Mouse (Mus musculus) CD4-positive, CD25-positive, alpha-beta regulatory T cell, adult 2 months (primary cell): Measurements from ENCODE around the gene Rora.
A peak's percentile ranks its signal among the peaks of the same experiment; 100 is the strongest.

Experiments
- DNase-seq: peaks from one replicate; pipeline ENCODE4 v3.0.0-alpha.2; 2012; ENCODE audit warnings: low read depth, low spot score

Rora gene

GRCm38 (mm10) chr9:69008706-69009105, 355.1 kb downstream of the Rora start:
- DNase-seq = no peak

- DNase-seq = no peak
Measured at GRCm38 (mm10) chr9:69010886-69011285, 357.3 kb downstream of the Rora start.

- no peak for DNase-seq
Measured at GRCm38 (mm10) chr9:69013186-69013715, 359.7 kb downstream of the Rora start.

GRCm38 (mm10) chr9:69014203-69014602, 360.6 kb downstream of the Rora start:
- no peak for DNase-seq

- DNase-seq = no peak
Measured at GRCm38 (mm10) chr9:69020381-69020780, 366.8 kb downstream of the Rora start.

DNA sequence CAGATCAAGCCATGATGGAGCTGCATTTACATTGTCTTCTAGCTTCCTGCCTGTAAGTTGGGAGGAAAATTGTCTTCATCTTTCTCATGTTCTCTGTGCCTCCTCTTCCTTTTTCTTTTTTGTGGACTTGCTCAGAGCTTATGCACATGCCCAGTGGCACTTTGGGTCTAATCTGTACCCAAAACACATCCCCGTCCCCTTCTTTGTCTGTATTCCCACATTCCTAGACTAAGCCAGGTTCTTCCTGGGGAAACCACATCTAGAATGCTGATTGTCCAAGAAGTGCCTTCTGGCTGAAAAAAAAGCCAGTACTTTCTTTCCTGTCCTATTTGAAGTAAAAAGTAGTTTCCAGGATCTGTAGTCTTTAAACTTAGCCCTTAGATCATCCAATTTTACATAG, 367.9 kb downstream of the Rora start:
- DNase-seq = no peak

GRCm38 (mm10) chr9:69023314-69023713, 369.7 kb downstream of the Rora start:
- peak; percentile 39 for DNase-seq

- DNase-seq = no peak
Measured at GRCm38 (mm10) chr9:69028177-69028576, 374.6 kb downstream of the Rora start.

DNA sequence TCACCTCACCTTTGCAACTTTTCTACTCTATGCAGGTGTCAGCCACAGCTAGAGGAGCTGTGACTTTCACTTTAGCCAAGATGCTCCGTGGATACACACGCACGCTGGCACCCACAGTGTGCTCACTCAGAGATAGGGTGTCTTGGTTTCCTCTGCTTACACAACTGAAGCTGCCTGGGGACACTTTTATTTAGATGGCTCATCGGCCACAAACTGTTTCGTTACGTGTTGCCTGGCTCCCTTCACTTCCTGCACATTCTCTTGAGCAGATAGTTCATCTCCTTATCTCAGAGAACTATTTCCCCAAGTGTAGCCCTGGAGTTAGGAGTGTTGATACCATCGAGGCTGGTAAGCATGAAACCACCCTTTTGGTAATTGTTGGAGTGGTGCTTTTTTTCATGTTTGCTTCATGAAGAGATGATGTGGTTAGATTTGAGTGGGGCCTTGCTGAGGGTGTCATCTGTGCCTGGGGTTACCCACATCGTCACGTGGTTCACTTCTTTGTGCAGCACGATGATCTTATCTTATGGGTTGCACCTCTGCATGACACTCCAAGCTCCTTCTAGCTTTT, 380.8 kb downstream of the Rora start:
- DNase-seq = peak; percentile 90

- no peak for DNase-seq
Measured at GRCm38 (mm10) chr9:69035456-69035855, 381.9 kb downstream of the Rora start.

DNA sequence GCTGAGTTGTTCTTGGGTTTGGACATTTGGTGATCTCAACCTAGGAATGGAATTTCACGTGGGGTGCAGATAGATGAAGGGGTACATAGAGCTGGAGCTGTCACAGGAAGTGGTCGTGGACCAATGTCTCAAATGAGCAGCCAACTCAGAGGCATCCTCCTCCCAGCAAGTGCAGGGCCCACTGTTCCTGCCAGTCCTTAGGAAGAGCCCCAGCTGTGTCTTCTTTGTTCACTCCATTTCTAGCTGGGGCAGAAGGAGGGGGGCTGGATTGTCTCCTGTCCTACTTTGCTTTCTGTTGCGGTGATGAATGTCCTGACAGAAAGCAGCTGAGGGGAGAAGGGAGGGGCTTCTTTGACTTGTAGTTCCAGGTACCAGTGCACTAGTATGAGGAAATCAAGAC, 382.7 kb downstream of the Rora start:
- DNase-seq = peak; percentile 31

GRCm38 (mm10) chr9:69043920-69044613, 390.5 kb downstream of the Rora start:
- DNase-seq = no peak

GRCm38 (mm10) chr9:69044614-69045133, 391.1 kb downstream of the Rora start:
- no peak for DNase-seq

GRCm38 (mm10) chr9:69045908-69046307, 392.3 kb downstream of the Rora start:
- DNase-seq = no peak

- DNase-seq = no peak
Measured at GRCm38 (mm10) chr9:69050856-69051255, 397.3 kb downstream of the Rora start.

GRCm38 (mm10) chr9:69051890-69052289, 398.3 kb downstream of the Rora start:
- no peak for DNase-seq

GRCm38 (mm10) chr9:69055302-69055701, 401.7 kb downstream of the Rora start:
- DNase-seq = no peak

- DNase-seq = no peak
Measured at GRCm38 (mm10) chr9:69071203-69071867, 417.7 kb downstream of the Rora start.

GRCm38 (mm10) chr9:69073271-69073670, 419.7 kb downstream of the Rora start:
- DNase-seq = peak; percentile 86

DNA sequence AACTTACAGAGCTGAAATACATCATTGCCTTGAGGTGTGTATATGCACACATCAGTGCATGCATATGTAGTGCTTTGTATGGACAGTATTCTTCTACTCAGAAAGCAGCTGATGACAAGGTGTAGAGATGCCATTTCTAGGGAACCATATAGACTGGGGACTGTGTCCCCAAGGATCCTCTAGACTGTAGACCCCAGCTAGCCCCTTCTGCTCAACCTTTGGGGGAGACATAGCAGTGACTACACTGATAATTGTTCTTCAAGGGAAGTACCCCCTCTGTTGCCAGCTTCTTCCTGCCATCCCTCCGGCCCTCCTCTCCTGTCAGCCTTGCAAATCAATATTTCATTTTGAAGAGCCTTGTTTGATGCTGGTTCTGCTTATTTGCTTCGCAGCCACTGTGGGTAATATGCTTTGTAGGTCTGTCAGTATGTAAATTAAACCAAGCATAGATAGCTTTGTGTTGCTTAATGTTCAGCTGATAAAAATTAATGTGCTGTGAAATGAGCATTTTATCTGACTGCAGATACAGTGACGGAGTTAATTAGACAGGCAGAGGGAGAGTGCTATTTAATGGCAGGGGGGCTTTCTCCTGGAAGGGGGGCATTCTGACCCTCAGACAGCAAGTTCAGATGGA, 430.6 kb downstream of the Rora start:
- DNase-seq = no peak

DNA sequence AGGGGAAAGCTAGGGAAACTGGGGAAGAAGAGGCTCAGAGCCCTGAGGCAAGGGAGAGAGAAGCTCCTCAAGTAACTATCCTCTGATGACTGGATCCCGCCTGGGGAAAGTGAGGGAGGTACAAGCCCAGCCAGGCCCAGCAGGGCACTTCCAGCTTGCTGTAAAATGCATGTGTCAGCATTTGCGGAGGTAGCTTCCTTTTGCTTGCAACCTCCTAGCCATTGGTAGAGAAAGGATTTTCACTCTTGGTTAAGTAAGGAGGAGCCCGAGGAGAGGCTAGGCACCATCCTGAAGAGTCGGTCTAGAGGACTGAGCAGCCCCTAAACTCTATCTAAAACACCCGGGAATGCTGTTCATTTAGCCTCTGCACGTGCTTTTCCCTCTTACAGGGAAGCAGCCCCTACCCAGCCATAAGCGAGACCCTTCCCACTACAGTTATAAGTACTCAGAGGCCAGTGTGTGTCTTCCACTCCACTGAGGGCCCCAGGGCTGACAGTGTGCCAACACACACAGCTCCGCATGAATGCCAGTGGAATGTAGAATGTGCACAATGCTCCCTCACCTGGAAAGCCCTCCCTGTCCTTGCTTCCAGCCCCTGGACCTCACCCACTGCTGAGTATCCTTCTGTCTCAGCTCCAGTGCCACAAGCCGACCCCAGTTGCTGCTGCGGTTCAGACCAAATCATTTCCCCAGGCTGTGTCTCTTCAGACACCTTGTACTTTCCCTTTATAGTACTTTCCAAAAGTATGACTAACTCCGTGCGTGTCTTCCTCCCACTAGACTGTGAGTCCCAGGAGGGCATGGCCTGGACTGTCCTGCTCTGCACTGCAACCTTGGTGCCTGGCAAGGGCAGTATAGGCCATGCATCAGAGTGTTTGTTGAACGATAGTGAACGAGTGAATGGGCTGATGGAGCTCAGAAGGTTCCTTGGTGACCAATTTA, 431.4 kb downstream of the Rora start:
- DNase-seq = no peak
